Mouse (Mus musculus): Measurements from ENCODE around the gene Cryab.

Cryab gene

DNA sequence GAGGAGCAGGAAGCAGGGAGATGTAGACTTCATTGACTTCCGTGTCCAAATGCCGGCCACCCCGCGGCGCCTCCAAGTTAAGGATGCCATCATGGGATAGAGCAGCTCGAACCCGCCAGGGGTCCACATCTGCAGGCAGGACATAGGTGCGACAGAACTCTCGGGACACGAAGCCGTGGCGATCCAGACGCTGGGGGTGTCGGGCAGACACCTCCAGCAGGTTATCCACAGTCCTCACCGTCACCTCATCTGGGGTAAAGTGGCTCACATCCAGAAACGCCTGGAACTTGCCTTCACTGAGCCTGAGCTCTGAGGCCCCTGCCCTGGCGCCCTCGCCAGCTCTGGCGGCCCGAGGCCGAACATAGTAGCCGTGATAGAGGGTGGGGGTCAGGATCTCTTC lies at the start of gene Cryab:
Gene Cryab, plus strand, starts transcription at position 3 of the 400 bp plus-strand sequence.
- DNase-seq, result peak in 1 of 2 experiments; percentile 35

GRCm38 (mm10) chr9:50704907-50705306 lies 46.2 kb upstream of the Cryab start:
- DNase-seq, result no peak

DNA sequence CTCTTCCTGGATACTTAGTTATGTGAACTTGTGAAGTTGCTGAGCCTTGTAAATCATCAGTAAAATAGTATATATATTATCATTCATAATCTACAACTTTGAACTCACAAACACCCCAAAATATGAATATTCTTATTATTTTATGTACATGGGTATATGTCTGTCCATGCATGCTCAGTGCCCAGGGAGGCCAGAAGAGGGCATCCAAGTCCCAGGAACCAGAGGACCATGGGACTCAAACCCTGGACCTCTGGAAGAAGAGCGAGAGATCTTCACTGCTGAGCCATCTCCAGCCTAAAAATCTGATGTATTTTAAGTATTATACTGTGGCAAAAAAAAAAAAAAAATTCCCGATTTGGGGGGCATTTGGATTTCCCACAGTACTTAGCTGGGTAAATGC lies 42.0 kb upstream of the Cryab start:
- DNase-seq, result peak; percentile 75 to 79

DNA sequence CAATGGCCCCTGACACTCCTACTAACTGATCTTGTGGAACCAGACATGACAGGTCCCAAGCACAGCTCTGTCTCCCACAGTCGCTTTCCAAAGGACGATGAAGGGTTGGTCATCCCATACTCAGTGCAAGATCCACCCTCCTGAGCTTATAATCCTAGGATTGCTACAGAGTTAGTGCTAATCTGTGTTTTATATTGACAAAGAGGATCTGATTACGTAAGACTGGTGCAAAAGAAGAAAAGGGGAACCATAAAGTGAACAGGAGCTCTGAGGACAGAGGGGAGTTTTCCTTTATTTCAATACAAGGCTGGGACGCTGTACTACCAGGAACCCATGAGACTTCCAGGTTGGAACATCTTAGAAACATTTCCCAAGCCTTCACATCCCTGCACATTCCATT lies 39.8 kb upstream of the Cryab start:
- DNase-seq, result no peak

GRCm38 (mm10) chr9:50714188-50714587 lies 36.9 kb upstream of the Cryab start:
- no peak for DNase-seq

DNA sequence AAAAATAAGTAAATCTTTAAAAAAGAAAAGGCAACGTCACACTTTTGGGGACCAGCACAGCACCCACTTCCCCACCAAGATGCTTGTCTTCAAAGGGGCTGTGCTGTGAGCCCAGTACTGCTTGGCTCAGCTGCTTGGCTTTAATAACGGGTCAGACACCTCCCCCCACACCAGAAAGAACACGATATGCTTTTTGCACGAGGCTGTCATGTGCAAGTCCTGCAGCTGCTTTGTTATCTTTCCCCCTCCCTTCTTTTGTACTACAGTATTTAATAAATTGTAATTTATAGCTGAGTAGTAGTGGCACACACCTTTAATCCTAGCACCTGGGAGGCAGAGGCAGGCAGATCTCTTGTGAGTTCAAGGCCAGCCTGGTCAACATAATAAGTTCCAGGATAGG lies 32.2 kb upstream of the Cryab start:
- no peak for DNase-seq

GRCm38 (mm10) chr9:50721061-50721460 lies 30.1 kb upstream of the Cryab start:
- DNase-seq, result no peak

- peak; percentile 81 to 82 for DNase-seq
These were observed 28.6 kb upstream of the Cryab start for GRCm38 (mm10) chr9:50722451-50722911.

- DNase-seq, result peak; percentile 95 to 96
These were observed 27.7 kb upstream of the Cryab start for GRCm38 (mm10) chr9:50723406-50723805.

DNA sequence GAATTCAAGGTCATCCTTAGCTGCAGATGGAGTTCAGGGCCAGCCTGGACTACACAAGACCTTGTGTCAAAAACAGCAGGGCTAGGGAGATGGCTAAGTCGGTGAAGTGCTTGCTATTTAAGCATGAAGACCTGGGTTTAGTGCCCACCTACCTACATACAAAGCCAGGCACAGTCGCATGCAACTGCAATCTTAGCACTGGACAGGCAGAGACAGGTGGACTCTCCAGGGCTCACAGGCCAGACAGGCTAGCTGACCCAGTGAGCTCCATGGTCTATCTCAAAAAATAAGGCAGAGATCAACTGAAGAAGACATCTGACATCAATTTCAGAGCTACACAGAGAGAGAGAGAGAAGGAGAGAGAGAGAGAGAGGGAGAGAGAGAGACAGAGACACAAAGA lies 27.0 kb upstream of the Cryab start:
- peak; percentile 28 to 49 for DNase-seq

GRCm38 (mm10) chr9:50724661-50725330 lies 26.3 kb upstream of the Cryab start:
- peak; percentile 44 to 45 for DNase-seq

DNA sequence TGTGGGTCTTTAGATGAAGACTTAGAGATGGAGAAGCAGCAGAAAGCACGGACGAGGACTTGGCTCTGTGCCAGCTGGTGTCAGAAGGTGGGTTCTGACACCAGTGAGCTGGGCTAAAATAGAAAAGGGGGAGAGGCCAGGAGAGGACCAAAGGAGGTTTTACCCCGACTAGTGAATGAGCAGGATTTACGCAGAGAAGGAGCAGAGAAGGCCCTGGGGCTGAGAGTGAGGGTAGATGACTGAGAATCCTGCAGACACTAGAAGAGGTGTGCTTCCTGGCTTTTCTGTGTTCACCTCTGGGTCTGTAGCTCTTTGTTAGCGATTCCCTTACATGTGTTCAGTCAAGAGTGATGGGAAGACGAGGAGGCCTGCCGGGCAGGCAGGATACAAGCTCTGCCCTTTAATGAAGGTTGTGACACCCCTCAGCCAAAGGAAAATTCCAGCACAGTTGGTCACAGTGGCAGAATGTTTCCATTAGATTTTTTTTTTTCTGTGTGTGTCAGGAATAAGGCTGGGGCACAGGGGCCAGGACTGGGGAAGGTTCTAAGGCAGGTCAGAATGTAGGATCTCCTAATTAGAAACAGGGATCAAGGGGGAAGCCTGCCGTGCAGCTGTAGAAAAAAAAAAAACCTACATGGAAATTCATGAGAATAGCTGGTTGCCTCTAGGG lies 25.1 kb upstream of the Cryab start:
- DNase-seq, result peak; percentile 61 to 64

DNA sequence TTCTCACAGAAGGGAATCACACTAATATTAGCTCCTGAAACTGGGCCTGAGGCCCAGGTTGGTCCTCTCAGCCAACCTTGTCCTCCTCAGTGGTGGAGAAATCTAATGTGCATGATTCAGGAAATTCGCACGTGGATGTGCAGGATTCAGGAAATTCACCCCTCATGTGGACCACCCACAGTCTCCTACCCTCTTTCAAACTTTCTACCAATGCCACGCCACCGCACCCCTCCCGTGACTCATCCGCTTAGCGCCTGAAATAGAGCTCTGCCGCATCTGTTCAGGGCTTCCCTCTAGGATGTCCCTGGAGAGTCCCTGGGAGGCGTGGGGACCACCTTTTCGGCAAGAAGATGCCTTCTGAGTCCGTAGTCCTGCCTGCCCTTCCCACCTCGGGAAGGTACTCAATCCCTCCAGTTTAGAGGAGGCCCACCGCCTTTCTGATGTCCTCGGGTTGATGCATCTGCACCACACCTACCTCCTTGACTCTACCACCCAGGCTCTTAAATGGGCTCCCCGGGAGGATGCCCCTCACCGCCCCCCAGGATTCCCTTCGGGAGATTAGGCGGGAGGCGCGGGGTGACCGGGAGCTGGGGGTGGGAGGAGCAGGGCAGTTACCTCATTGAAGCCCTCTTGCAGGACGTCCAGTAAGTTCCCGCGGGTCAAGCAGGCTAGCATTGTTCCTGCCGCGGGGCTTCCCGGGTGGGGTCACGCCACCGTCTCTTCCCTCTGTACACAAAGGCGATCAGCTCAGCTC lies 23.8 kb upstream of the Cryab start:
- peak; percentile 60 to 75 for DNase-seq

- peak; percentile 85 for DNase-seq
These were observed 23.0 kb upstream of the Cryab start for GRCm38 (mm10) chr9:50727925-50728651.

- DNase-seq, result no peak
These were observed 21.5 kb upstream of the Cryab start for GRCm38 (mm10) chr9:50729600-50729999.

- DNase-seq, result no peak
These were observed 18.6 kb upstream of the Cryab start for GRCm38 (mm10) chr9:50732560-50732959.

- DNase-seq, result peak; percentile 80 to 81
These were observed 16.1 kb upstream of the Cryab start for GRCm38 (mm10) chr9:50734989-50735388.

- peak; percentile 89 to 93 for DNase-seq
These were observed 11.9 kb upstream of the Cryab start, which contains the start of gene Dixdc1 for GRCm38 (mm10) chr9:50738914-50739870. Gene Dixdc1, minus strand, starts transcription at chr9:50739517.

- no peak for DNase-seq
These were observed 10.0 kb upstream of the Cryab start for GRCm38 (mm10) chr9:50740867-50741784.

- DNase-seq, result no peak
These were observed 8.9 kb upstream of the Cryab start for GRCm38 (mm10) chr9:50742261-50742660.

Measured in cerebellum, postnatal 14 days (tissue).